Mouse (Mus musculus) erythroid progenitor cell, adult 5-6 weeks (primary cell): ENCODE measurements around the gene Dmrtb1. TPM values are rescaled to one million over a fixed set of nuclear protein-coding genes. Genes with fewer than 3 reads are reported as not detected.

Experiments
- ATAC-seq: replicated peaks from 2 replicates; pipeline ENCODE4 v1.8.0; 2016; ENCODE audit warnings: moderate number of reproducible peaks, mild to moderate bottlenecking, moderate TSS enrichment, inconsistent platforms; ENCODE audit not compliant: poor library complexity, low FRiP score, severe bottlenecking
- total RNA-seq, 2 experiments: library from RNA; stranded (forward) in 1 of 2; stranded (reverse) in 1 of 2; fragments of 150-400 nt in 1 of 2; fragments of 186-747, 209-891 nt in 1 of 2; gene quantifications; 2 replicates each; pipeline versions ENCODE4 v1.2.3 to v1.2.4; 2015 to 2017; ENCODE audit warnings: low replicate concordance in 2 of 2

Dmrtb1 gene
- total RNA-seq (2015; ENCODE audit: low replicate concordance) (not detected in 2 replicates), total RNA-seq (2017; ENCODE audit: low replicate concordance) (not detected in 2 replicates)

- ATAC-seq: no peak
These were observed at the start of gene Dmrtb1 for GRCm38 (mm10) chr4:107684130-107684529. Gene Dmrtb1, minus strand, starts transcription at chr4:107684230.

DNA sequence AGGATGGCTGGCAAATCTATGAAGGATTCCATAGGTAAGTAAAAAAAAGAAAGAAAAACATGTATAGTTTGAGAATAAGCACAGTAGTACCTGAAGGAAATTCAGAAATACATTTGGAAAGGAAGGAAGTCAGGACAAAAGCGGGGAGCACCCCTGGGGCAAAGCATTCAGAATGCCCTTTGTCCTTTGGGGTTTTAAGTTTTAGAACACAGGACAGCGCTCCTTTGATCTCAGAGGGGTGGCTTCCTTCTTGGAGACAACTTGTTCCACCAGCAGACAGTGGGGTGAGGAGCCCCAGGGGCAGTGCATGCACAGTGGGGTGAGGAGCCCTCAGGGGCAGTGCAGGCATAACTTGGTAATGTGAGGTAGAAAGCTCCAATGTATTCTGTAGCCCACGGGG is 49.6 kb upstream of the Dmrtb1 start:
- ATAC-seq: no peak

GRCm38 (mm10) chr4:107732624-107733023 is 48.6 kb upstream of the Dmrtb1 start:
- no peak for ATAC-seq

- ATAC-seq: no peak
These were observed 48.2 kb upstream of the Dmrtb1 start for GRCm38 (mm10) chr4:107732182-107732581.

DNA sequence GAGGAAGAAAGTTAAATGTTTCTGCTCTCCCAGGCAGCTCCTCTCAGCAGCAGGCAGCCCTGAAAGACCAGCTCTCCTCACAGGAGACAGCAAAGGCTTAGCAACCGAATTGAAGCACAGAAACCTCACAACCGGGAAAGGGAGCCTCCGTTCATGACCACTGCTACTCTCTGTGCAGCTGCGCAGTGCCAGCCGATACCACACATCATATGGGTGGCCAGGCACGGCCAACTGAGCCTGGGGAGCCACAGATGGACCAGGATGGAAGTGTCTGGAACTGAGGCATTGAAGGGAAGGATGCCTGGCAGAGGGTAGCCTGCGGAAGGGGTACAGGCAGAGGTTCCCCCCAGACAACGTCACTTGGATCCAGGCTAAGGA is 47.0 kb upstream of the Dmrtb1 start:
- no peak for ATAC-seq

- no peak for ATAC-seq
These were observed 46.5 kb upstream of the Dmrtb1 start for GRCm38 (mm10) chr4:107730391-107731087.

- no peak for ATAC-seq
These were observed 41.4 kb upstream of the Dmrtb1 start for GRCm38 (mm10) chr4:107725432-107725831.

DNA sequence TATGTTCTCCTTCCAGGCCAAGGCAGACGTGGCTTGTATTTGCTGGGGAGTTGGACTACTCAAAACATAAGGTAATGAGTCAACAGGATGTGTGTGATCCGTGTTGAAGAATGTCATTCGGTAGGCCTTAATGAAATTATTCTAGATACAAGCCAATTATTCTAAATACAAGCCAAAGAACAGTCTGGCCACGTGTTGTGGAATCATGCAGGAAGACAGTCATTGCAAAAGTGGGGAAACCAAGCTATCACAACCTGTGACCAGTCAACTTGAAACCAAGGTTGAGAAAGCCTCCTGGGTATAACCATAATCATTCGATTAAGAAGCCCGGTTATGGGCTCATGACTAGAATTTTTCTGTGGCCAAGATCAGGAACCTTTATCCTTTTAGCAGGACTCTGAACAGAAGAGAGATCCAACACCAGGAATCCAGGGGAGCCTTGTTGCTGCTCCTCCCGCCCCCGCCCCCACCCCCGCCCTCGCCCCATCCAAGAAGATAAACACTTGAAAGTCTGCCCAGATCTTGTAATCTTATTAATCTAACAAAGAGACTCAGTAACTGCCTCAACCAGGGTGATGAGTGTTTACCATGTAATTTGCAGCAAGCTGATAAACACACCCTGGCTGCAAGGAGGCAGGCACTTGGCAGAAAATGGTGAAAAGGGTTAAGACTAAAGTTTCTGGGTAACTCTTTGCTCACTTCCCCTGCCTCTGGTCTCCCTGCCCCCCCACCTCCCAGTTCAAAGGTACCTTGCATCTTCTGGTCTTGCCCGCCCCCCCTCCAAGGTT is 36.2 kb upstream of the Dmrtb1 start:
- no peak for ATAC-seq

- ATAC-seq: no peak
These were observed 35.1 kb upstream of the Dmrtb1 start for GRCm38 (mm10) chr4:107719161-107719560.

DNA sequence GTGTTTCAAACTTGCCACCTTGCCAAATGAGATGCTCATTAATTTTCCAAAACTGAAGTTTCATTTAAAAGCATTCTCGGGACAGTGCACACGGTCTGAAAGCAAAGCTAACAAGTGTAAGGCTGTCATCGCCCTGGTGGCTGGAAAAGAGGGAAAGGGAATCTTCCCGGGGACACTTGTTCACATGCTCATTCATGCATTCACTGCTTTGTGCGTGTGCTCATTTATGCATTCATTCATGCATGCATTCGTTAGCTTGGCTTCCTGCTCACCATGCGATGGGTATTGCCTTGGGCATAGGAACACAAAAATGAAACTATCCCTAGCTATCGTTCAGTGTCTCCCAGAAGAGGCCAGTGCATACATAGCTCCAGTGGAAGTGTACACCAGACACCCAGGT is 34.7 kb upstream of the Dmrtb1 start:
- no peak for ATAC-seq

DNA sequence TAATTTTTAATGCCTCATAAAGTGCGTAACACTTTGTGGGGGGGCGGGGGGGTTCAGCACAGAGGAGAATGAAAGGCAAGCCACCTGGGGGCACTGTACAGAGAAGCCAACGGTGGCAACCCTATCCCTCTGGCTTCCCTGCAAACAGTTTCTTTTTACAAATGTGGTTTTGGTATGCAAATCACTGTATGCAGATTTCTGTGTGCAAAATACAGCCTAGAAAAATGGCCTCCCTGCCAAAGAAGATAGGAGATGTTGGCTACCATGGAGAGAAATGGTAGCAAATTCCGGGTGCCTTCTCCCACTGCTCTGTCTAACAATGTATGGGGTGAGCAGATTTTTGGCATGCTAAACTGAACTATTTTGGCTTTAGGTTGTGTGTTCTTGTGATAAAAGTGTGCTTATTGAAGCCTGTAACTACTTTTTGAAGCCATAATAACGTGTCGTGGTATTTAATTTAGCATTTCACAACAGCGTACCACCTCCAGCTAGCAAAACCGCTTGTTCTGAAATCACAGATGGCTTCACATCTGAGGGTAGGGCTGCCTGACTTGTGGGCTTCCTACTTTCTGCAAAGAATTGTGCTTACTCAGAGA is 33.8 kb upstream of the Dmrtb1 start:
- ATAC-seq: no peak

DNA sequence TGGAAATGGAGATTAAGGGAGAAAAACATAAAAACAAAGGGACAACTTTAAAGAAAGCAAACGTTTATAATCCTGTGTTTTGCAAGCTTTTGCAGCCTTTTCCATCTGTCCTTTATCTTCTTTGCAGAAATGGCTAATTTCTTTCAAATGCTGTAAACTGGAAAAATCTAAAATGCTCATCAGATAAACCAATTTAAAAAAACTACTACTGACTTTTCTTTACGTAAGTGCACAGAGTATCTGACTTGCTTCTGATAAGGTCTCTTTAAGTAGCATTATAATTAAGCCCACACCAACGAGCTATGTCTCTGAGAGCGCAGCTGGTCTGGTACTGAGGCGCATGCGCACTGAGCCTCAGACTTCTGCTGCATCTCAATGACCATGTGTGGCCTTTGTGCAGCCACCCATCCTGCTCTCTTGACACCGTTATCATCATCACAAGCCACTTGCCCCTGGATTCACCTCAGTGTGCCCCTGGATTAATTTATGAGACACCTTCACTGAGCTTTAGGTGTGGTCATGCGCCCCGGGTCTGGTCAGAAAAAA is 32.8 kb upstream of the Dmrtb1 start:
- no peak for ATAC-seq

DNA sequence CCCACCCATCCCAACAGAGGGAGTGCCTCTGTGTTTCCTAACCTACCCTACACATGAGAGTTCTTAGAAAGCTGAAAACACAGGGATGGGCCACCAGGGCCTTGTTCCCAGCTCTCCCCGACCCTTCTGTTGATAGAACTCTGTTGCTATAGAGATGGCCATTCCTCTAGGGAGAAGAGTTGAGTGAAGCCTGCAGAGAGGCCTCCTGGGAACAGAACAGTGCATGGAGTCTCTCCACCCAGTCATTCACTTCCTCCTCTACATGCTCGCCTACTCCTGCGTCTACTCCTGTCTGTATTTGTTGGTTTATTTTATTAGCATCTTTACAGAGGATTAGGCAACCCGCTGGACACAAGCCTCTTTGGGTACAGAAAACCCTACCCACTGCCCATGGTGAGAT is 22.9 kb upstream of the Dmrtb1 start:
- ATAC-seq: no peak

- no peak for ATAC-seq
These were observed 20.2 kb upstream of the Dmrtb1 start for GRCm38 (mm10) chr4:107704185-107704584.

- no peak for ATAC-seq
These were observed 17.6 kb upstream of the Dmrtb1 start for GRCm38 (mm10) chr4:107701679-107702078.

DNA sequence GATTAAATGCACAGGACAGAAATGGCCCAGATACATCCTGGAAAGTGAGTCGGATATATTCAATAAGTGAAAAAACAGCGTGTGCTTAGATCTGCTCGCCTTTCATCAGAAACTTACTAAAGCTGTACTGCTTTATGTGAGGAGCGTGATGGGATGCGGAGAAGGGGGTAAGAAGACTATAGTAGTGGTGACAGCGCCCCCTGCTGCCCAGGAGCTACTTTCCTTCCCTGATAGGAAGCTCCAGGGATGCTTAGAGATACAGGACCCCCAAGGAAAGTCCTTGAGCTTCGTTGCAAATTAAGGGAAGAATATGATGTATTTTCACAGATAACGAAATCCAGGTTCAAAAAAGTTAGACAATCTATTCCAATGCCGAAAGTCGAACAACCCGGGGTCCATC is 17.1 kb upstream of the Dmrtb1 start:
- ATAC-seq: no peak

GRCm38 (mm10) chr4:107699271-107699670 is 15.2 kb upstream of the Dmrtb1 start:
- no peak for ATAC-seq

DNA sequence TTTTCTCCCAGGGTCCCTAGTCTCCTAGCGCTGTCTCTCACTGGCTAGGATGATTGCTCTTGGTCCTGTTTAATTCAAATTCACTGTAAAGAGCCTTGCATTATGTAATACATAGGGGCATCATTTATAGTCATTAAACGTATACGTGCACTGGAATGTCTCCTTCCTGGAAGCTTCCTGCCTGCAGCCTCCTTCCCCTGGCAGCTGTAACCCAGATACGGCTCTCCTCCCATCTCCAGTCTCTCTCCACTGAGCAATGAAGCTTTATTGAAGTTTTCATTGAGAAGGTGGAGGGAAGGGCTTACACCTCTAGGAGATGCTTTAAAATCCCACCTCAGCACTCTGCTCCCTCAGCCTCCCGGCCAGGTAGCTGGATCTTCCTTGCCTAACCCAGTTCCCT is 9.8 kb upstream of the Dmrtb1 start:
- ATAC-seq: no peak

DNA sequence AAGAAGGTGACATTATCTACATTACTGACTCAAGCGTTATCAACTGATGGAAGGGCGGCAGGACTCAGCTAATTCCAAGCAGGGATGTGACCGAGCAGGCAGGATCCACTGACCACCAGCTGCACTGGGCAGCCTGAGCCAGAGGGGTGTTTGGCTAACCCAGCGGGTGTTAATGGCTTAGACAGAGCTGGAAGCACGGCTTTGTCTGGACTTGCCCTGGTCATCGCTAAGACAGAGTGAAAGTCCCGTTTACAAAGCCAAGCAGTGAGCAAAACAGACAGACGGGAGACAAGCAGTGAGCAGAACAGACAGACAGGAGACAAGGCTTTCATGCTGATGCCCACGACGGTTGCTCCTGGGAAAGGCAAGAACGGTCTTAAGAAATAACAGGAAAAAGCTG is 4.2 kb upstream of the Dmrtb1 start:
- no peak for ATAC-seq

DNA sequence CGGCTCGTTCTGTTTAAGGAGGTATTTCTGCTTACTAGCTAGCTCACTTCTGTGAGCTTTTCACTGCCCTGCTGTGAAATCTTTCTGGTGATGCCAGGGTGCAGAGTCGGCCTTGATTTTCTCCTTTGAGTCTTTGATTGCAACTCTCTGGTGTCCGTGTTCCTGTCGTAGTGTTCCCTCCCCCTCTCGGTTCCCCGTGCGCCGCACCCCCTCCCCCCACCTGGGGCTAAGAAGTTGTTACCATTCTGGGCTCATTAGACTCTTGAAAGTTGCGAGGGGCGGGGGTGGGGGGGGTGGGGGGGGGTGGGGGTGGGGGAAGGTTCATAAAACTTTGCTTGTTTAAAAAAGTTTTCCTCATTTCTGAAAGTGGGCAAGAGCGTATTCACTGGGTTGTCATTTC is 3.1 kb upstream of the Dmrtb1 start:
- ATAC-seq: no peak
